Mouse (Mus musculus) sigmoid colon, adult 10 weeks (tissue): ENCODE data around the gene Cuedc1. TPM values are rescaled to one million over a fixed set of nuclear protein-coding genes. Genes with fewer than 3 reads are reported as not detected.

Experiments
- polyA plus RNA-seq: library from polyadenylated mRNA; stranded (reverse); fragments of 350-450 nt; fragmentation: Illumina TruSeq; extraction: RNeasy Lipid Tissue Mini Kit (QIAGEN cat#74804); gene quantifications from one replicate; pipeline ENCODE4 v1.2.3, GENCODE M21; 2014; ENCODE audit warnings: low read depth, low replicate concordance

The Cuedc1 gene
- 9.1 TPM for polyA plus RNA-seq

GRCm38 (mm10) chr11:88098021-88098729 lies at the start of gene Cuedc1:
TSS of gene Cuedc1 (plus strand) at chr11:88098058.

DNA sequence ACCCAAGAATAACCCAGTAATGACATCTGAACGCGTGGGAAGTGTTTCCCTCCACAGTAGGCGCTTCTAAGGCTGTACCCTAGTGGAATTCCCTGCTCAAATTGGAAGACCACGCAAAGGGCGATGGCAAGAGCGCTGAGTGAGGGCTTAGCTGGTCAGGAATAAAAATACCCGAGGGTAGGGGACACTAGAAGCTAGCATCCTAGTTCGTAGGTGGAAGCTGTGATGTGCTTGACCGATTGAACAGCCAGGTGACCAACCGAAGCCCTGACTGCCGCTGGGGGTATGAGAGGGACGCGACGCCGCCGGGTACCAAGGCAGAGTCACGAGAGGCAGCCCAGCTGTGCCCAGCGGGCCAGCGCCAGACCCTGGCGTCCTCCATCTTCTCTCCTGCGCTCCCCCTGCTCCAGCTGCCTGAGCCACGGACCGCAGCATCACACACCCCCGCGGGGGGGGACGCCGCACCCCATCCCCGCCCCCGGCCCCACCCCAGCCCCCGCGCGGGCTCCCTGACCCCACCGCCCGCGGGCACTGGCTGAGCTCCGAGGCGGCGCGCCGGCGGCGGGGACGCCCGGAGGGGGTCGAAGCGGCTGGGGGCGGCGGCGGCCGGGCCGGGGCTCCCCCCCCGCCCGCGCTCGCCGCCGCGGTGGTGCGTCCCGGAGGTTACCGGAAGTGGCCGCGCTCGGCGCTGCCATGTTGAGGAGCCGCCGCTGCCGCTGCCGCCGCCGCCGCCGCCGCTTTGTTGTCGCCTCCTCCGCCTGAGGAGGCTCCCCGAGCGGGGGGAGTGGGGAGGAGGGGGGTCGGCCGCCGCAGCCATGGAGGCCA lies 30.1 kb upstream of the Cuedc1 start, which contains the start of gene Vezf1:
Gene Vezf1, plus strand, starts transcription at position 694 of the 825 bp plus-strand sequence.

DNA sequence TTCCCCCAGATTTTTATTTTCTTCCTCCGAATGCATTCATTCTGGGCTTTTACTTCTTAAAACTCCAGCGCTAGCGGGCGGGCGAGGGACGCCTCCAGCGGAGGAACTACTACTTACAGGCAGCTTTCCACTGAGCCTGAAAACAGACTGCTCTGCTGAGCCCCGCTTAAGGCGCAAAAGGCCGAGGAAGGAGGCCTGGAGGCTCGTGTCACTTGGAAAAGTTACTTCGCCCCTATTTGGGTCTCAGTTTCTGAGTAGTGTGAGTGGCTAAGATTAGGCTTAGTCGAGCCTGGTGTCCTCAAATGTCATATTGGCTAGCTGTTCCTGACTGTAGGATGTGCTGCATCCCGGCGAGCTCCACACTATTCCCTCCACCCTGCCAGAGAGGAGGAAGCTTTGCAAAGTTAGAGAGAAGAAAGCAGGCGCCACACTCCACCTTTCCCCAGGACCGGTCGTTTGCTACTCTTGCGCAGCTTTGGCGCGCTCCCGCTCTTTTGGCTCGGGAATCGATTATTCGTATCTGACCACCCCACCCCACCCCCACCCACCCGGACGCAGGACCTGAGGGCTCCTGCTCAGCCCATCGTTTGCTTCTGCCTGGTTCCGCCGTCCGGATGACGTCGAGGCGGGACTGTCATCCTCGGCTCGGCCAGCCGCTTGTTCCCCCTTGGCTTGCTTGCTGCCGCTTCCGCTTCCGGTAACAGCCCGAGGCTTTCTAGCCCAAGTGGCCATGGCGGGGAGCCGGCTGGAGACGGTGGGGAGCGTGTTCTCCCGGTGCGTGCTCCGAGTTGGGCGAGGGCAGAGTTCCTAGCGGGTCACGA lies 106.1 kb downstream of the Cuedc1 start, which contains the start of gene Mrps23:
Gene Mrps23, plus strand, starts transcription at position 677 of the 821 bp plus-strand sequence.

Other genes starting within 250 kb of the Cuedc1 start
- 1.8 TPM for gene Mks1, start 244.8 kb upstream of the Cuedc1 start, polyA plus RNA-seq
- gene Epx, start 222.5 kb upstream of the Cuedc1 start, polyA plus RNA-seq: not detected
- not detected for gene Olfr462, start 205.8 kb upstream of the Cuedc1 start, polyA plus RNA-seq
- not detected for gene Olfr463, start 200.7 kb upstream of the Cuedc1 start, polyA plus RNA-seq
- not detected for gene Olfr464, start 177.1 kb upstream of the Cuedc1 start, polyA plus RNA-seq
- gene Dynll2, start 110.5 kb upstream of the Cuedc1 start, polyA plus RNA-seq: 94.8 TPM
- 980 TPM for gene Srsf1, start 50.7 kb upstream of the Cuedc1 start, polyA plus RNA-seq
- 109 TPM for gene Vezf1, start 29.8 kb upstream of the Cuedc1 start, polyA plus RNA-seq
- 78.1 TPM for gene Mrps23, start 106.3 kb downstream of the Cuedc1 start, polyA plus RNA-seq
- gene Ccdc182, start 196.0 kb downstream of the Cuedc1 start, polyA plus RNA-seq: not detected